Comparison of ENCODE assay signal across 21 mouse cellular contexts in the genomic region with DNA sequence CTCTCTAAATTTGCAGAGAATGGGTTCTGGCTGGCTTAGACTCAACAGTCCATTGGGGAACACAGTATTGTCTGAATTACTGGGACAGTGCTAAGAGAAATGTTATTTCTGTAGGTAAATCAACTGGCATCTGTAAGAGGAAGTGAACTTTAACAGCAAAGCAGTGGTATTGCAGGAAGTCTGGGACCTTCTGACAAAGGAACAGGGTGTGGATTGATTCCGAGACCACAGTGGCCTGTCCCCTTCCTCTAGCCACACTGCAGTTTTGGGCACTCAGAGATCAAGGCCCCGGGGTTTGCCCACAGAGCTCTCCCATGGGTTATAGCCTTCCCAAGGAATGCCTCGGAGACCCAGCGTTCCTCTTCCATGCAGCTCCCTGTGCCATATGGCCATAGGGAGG.
A peak's percentile ranks its signal among the peaks of the same experiment; 100 is the strongest.
DNase-seq lines count a peak whose midpoint lies in the region; ATAC-seq lines count a peak whose summit lies in the region.
"Had no signal": no experiment of that assay in that cellular context is flagged by ENCODE, and none has a peak within 500 bp of the region (broad histone marks: within the 10 kb centered on the region; RNA-seq: fewer than 3 reads in every experiment).

No protein-coding gene starts in this region.

- peak; percentile 21 for DNase-seq in heart, adult 11 months
- no peak for DNase-seq in heart, adult 8-10 months (ENCODE audit: low spot score)
- no peak for DNase-seq in right cerebral cortex, adult 18-20 months
- DNase-seq in thymus, postnatal 36 days: no peak
- DNase-seq: adrenal gland, adult 8-10 months; adrenal gland, postnatal 14 days; adrenal gland, postnatal 36 days; B cell, adult 2 months; cerebellum, adult 11-12 months; cerebellum, adult 2 months; cerebellum, adult 9-10 months; cerebellum, postnatal 10 days; cerebellum, postnatal 25 days; embryo, embryonic 11 days had no signal

- ATAC-seq in hematopoietic stem cell, adult 5-6 weeks (replicated peaks in 1 of 2; ENCODE audit: insufficient read depth in 1 of 2, low FRiP score in 2 of 2, low TSS enrichment in 1 of 2, low read depth in 1 of 2, poor library complexity in 2 of 2, severe bottlenecking in 2 of 2): peak; percentile 82
- peak; percentile 68 for ATAC-seq in megakaryocyte progenitor cell, adult 5-6 weeks (replicated peaks; ENCODE audit: poor library complexity)
- ATAC-seq: activated CD4-positive, CD25-positive, alpha-beta regulatory T cell, adult 4 months; CD4-positive, CD25-positive, alpha-beta regulatory T cell, adult 4 months; forebrain, embryonic 14.5 days; forebrain, embryonic 16.5 days; Patski had no signal
